Mouse (Mus musculus) heart, adult 9 months (tissue): ENCODE results near the gene Pgbd5.

Source experiments
- DNase-seq, 2 experiments: peaks; one replicate each; pipeline ENCODE4 v3.0.0; 2022; ENCODE audit warnings: low spot score in 2 of 2

Gene Pgbd5

DNA sequence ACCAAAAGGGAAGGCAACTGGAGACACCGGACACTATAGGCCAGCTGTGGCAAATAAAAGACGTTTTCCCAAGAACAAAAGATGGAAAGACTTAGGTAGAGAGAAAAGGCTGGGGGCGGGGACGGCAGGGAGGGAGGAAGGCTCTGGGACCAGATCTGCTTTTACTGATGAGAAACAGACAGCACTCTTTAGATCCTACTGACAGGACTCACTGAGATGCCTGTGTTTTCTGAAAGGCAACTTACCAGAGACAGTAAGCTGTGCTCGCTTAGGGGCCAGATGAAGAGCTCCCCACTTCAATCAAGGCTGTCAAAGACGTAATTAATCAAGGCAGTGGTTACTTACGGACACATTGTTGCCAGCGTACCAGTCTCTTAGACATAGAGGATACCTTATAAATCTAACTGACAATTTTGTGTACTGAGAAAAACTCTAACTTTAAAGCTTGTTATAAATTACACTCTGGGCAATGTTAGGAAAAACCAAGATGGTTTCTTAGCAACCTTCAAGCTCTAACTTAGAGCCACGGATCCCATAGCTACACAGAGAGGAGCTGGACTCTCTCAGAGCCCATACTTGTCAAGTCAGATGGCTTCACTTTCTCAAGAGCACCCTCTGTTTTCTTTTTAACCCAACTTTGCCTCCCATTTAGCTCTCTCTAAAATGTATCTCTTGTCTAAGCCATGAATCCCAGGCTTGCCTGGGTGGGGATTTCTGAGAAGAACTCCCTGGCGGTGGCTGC is 47.0 kb downstream of the Pgbd5 start:
- DNase-seq: no peak

- DNase-seq: no peak
These were observed 48.3 kb downstream of the Pgbd5 start for GRCm38 (mm10) chr8:124391191-124391590.

DNA sequence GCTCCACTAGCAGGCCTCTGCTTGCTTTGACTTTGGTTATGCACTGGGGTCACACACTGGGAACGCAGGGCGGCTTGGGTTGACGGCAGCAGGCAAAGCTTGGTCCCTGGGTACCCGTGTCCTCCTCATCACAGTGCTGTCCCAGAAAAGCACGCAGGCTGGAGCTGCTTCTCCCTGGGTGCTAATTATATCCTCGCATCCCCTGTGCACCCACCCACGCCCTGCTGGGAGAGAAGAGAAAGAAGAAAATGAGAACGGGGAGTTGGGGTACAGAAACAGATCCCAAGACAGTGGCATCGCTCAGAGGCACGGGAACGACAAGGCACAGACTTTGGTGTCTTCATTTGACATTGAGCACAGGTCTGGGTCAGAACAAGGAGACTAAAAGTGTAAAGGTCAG is 50.0 kb downstream of the Pgbd5 start:
- no peak for DNase-seq

DNA sequence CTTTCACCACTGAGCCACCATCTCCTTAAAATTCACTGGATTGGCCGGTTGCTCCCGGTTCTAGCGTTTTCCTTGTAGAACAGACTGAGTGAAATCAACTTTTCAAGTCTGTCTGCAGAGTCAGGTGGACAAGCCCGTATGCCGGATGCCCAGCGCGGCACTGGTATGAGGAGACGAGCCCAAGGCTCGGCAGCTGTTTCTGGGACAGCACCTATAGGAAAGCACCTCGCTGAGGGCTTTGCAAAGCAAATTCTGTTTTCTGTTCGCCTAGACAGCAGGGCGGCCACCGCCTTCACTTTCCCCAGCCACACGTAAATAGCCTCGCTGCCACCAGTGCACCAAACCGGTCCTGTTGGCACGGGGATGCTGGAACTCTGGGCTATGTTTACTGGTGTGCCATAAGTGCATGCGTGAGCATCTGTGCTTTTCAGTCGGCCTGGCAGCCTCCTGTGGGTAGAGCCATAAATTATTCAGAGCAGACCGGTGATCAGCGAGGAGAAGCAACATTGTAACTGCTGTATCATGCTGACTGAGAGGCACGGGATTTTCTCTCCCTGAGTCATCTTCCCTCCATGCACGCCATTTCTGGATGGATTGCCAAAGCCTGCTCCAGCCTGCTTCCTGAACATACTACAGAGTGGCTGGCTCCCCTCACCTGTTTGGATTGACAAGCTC is 53.1 kb downstream of the Pgbd5 start:
- DNase-seq: no peak

GRCm38 (mm10) chr8:124384336-124384735 is 55.1 kb downstream of the Pgbd5 start:
- DNase-seq: no peak

GRCm38 (mm10) chr8:124382235-124382634 is 57.2 kb downstream of the Pgbd5 start:
- DNase-seq: no peak

DNA sequence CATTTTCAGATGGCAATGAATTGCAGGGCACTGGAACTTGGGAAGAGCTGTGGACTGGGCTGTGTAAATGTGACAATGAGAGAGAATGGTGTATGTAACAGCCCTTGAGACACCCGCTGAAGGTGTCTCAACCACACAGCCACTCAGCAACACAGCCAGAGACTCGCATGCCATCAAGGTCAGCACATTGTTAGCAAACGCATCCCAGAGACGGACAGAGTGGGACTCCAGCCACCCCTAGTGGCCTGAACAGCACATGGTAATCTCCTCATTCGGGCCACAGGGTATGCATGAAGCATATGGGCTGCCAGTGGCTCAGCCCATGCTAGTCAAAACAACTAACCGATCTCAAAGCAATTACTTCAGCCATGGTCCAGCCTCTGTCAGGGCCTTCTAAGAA is 60.2 kb downstream of the Pgbd5 start:
- no peak for DNase-seq

DNA sequence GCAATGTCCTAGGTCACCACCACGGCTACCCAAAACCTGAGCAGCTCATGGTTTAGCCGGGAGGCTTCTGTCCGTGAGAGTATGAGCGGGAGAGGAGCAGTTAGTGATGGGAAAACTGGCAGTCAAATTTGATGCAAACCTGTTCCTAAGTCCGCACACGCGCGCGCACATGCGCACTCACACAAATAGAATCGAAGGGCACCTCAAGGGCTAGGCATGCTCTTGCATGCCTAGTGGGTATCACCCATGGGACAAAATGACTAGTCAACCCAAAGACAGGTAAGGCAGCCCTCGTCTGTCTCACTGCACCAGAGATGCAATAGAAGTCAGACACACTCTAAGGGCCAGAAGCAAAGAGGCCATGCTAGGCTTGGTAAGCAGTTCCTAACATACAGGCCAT is 63.1 kb downstream of the Pgbd5 start:
- no peak for DNase-seq

GRCm38 (mm10) chr8:124375727-124376126 is 63.7 kb downstream of the Pgbd5 start:
- no peak for DNase-seq

- peak; percentile 8 to 14 for DNase-seq
These were observed 64.3 kb downstream of the Pgbd5 start for GRCm38 (mm10) chr8:124375168-124375567.

DNA sequence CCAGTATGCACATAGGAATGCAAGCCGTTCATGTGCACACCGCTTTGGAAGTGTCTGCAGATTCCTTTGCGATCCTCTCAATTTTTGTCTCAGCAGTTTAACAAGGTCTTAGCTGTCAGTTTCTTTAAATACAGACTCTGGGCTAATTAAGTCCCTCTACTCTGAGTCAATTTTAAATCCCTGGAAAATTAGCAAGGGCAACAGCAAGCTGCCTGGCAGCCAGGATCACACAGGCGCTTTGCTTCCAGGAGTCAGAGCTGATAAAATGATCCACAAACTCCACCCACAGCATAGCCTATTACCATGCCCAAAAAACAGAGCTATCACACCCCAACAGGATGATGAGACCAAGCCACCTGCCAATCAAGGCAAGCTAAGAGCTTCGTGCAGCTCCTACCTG is 65.7 kb downstream of the Pgbd5 start:
- no peak for DNase-seq

- no peak for DNase-seq
These were observed 67.9 kb downstream of the Pgbd5 start for GRCm38 (mm10) chr8:124371410-124372123.

DNA sequence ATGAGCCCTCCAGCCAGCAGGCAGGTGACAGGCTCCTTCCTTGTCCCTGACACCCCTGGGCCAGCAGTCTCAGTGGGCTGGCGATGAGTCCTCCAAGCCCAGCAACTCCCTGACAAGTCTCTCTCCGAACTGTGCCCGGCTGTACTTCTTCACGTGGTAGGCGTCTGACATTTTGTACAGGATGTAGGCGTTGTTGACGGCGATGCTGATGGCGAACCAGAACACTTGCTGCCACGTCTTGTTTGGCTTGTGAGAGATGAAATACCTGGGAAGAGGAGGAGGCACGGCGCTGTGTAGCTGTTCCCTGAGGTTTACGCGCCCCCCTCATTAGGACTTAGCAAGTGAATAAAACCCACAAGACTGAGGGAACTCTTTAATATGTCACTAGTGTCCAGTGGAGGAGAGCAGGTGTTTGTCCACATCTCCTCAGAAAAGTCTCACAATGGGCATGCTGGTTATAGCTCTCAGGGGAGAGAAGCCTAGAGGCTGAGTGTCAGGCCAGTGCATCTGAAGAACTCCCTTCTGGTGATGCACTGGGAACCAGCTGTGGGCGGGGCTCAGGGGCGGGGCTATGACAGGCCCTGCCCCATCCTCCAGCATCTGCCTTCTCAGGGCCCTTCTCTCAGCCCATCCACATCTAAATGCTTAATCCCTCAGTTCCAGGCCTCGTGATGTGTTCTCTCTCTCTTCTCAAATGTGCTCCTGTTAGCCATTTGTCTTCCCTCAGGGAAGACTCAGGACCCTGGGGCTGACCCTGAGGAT is 68.9 kb downstream of the Pgbd5 start:
- DNase-seq: no peak

GRCm38 (mm10) chr8:124368213-124368612 is 71.2 kb downstream of the Pgbd5 start:
- peak in 1 of 2 experiments; percentile 33 for DNase-seq

DNA sequence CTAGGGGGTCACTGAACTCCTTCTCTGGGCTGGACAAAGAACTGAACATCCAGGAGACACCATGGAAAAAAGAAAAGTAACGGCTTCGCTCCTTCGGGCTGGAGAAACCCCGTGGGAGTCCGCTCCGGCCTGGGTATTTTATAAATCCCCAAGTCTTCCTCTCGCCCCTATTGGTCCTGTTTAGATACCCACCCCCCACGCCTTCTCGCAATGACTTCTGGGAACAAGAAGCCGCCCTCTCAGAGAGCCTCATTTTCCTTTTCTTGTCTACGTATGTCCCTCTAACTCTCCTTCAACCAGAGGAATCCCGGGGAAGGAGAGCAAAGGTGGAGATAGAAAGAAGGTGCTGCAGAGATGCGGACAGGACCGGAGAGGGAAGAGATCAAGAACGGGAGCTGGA is 76.1 kb downstream of the Pgbd5 start:
- no peak for DNase-seq

GRCm38 (mm10) chr8:124362589-124362988 is 76.9 kb downstream of the Pgbd5 start:
- no peak for DNase-seq

GRCm38 (mm10) chr8:124361773-124362427 is 77.6 kb downstream of the Pgbd5 start:
- DNase-seq: no peak

DNA sequence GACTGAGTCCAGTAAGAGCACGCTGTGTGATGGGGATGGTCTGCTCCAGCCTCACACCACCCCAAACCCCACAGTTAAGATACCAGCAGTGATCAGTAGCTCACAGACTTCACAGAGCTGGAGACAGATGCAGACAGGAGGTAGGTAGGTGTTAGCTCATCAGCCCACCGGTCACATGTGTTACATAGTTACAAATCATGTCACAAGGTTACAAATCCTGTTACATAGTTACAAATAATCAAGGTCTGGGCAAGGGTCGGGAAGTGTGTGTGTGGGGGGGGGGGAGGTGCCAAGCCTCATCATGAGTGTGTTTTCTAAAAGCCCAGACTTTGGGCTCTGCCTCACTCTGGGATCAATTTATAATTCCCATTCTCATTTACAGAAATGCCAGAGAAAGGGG is 78.5 kb downstream of the Pgbd5 start:
- DNase-seq: no peak

GRCm38 (mm10) chr8:124351636-124352035 is 87.8 kb downstream of the Pgbd5 start:
- DNase-seq: no peak

DNA sequence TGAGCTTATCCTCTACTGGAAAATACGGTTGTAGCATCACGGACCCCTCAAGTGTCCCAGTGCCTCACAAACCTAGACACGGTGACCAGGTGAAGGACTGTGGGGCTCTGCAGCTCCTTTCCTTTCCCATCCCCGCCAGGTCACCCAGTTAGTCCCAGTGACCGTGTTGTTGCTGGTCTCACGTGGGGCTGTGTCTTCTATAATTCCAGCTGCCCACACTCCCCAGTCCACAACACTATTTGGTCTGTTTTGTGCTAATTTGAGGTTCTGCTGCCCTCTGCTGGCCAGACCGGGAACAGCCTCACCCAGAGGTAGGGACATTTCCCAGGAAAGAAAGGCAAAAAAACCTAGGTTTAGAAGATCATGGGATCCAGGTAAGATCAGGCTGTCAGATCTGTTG is 89.8 kb downstream of the Pgbd5 start:
- DNase-seq: peak; percentile 42 to 74

- no peak for DNase-seq
These were observed 91.4 kb downstream of the Pgbd5 start for GRCm38 (mm10) chr8:124348087-124348486.
